ENCODE assay signal across 31 mouse cellular contexts in the genomic region with DNA sequence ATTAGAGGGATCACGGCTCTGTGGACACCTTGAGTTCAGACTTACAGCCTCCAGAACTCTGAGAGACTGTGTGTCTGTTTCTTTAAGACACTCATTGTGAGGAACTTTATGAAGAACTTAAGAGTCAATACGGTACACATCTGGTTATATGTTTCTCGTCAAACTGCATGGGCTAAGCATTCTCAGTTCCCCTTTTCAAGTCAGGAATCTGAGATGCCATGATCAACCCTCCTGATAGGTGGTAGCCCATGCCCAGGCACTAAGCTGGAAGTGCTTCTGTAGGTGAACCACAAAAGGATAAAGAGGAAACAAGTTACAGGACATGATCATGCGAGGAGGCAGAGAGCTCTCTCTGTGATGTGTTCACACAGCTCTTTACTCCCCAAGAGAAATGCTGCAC. TPM values are rescaled to one million over a fixed set of nuclear protein-coding genes. Genes with fewer than 3 reads are reported as not detected.
DNase-seq lines count a peak whose midpoint lies in the region; ATAC-seq lines count a peak whose summit lies in the region.
"Had no signal": no experiment of that assay in that cellular context is flagged by ENCODE, and none has a peak within 500 bp of the region (broad histone marks: within the 10 kb centered on the region; RNA-seq: fewer than 3 reads in every experiment).

No protein-coding gene starts in this region.

- no peak overlapping the region for H3K27ac ChIP-seq in kidney, embryonic 16.5 days (ENCODE audit: low read length)
- H3K27ac ChIP-seq: embryonic facial prominence, embryonic 10.5 days; embryonic facial prominence, embryonic 13.5 days; forebrain, embryonic 12.5 days; forebrain, embryonic 15.5 days; heart, adult 2 months; hindbrain, embryonic 14.5 days; hindbrain, postnatal 0 days had no signal

- no peak overlapping the region for H3K9ac ChIP-seq in kidney, embryonic 16.5 days (replicated peaks; ENCODE audit: low read length)
- H3K9ac ChIP-seq: embryonic facial prominence, embryonic 13.5 days; forebrain, embryonic 12.5 days; forebrain, embryonic 15.5 days; hindbrain, embryonic 14.5 days had no signal

- WGBS in kidney, embryonic 16.5 days: 80% methylated on average over 4 of the region's 4 CpGs

- H3K36me3 ChIP-seq in kidney, embryonic 16.5 days (ENCODE audit: insufficient read depth, low read length): no peaks in the 10 kb centered on the region
- H3K36me3 ChIP-seq: embryonic facial prominence, embryonic 10.5 days; embryonic facial prominence, embryonic 13.5 days; forebrain, embryonic 12.5 days; forebrain, embryonic 15.5 days; G1E had no signal

- peak; percentile 2 to 5 for DNase-seq in heart, adult 18-20 months
- no peak for DNase-seq in heart, postnatal 25 days (ENCODE audit: low spot score)
- peak; percentile 19 to 25 for DNase-seq in B cell, adult 2 months
- no peak for DNase-seq in gastrocnemius, postnatal 14 days
- no peak for DNase-seq in layer of hippocampus, postnatal 14 days (ENCODE audit: low spot score in 2 of 2)
- DNase-seq: adrenal gland, postnatal 10 days; adrenal gland, postnatal 36 days; cerebellum, adult 18-20 months; cerebellum, adult 9-10 months; cerebellum, postnatal 14 days; embryo, embryonic 11 days; gastrocnemius, postnatal 36 days; heart, adult 2 months; heart, postnatal 36 days had no signal

- H3K4me2 ChIP-seq in kidney, embryonic 16.5 days (replicated peaks; ENCODE audit: low read depth, low read length): no peak overlapping the region
- H3K4me2 ChIP-seq: embryonic facial prominence, embryonic 13.5 days; forebrain, embryonic 12.5 days; forebrain, embryonic 15.5 days; heart, embryonic 11.5 days; hindbrain, embryonic 14.5 days had no signal

- no peaks in the 10 kb centered on the region for H3K9me3 ChIP-seq in kidney, embryonic 16.5 days (ENCODE audit: low read length)
- H3K9me3 ChIP-seq: embryonic facial prominence, embryonic 10.5 days; embryonic facial prominence, embryonic 13.5 days; forebrain, embryonic 12.5 days; forebrain, embryonic 15.5 days had no signal

- H3K27me3 ChIP-seq in kidney, embryonic 16.5 days (ENCODE audit: insufficient read depth, low read length): no peaks in the 10 kb centered on the region
- H3K27me3 ChIP-seq: embryonic facial prominence, embryonic 13.5 days; forebrain, embryonic 12.5 days had no signal

- no peaks in the 10 kb centered on the region for H3K4me1 ChIP-seq in kidney, embryonic 16.5 days (ENCODE audit: insufficient read depth, low read length)
- H3K4me1 ChIP-seq: embryonic facial prominence, embryonic 13.5 days had no signal

- intact Hi-C loops in heart, postnatal 25 days (cut with DNase I): no loop called here
- intact Hi-C loops in gastrocnemius, postnatal 14 days (cut with DNase I; ENCODE audit: low total_unique reads): no loop called here

- no peak overlapping the region for H3K4me3 ChIP-seq in kidney, embryonic 16.5 days (ENCODE audit: low read length)
- H3K4me3 ChIP-seq: embryonic facial prominence, embryonic 10.5 days; embryonic facial prominence, embryonic 13.5 days; erythroblast, embryonic 14.5 days; forebrain, embryonic 12.5 days; forebrain, embryonic 15.5 days; heart, adult 2 months had no signal

- ATAC-seq in granulocyte monocyte progenitor cell, adult 5-6 weeks (replicated peaks; ENCODE audit: poor library complexity, severe bottlenecking): peak; percentile 40; the same call in 1 of the 2 replicates
- peak; percentile 42 for ATAC-seq in megakaryocyte progenitor cell, adult 5-6 weeks (replicated peaks; ENCODE audit: poor library complexity)
- ATAC-seq in kidney, embryonic 16.5 days (ENCODE audit: low FRiP score, low TSS enrichment): no peak
- ATAC-seq: forebrain, embryonic 15.5 days; hindbrain, postnatal 0 days; inflammation-experienced regulatory T-cells, adult 6 months; intestine, embryonic 16.5 days; Patski had no signal

RNA-seq across cellular contexts. Expression of a gene that starts 52.6 kb away (rescaled TPM):
- under 1 TPM; 0.10 to 0.18 TPM for total RNA-seq in heart, adult 18-20 months (2021)
- total RNA-seq in heart, postnatal 25 days (2021): under 1 TPM; 0.08 TPM
- not detected in 2 replicates for total RNA-seq in granulocyte monocyte progenitor cell, adult 5-6 weeks (2014; fragmentation: Nextera tagmentation)
- total RNA-seq in granulocyte monocyte progenitor cell, adult 5-6 weeks (2017): not detected in 2 replicates
- total RNA-seq in megakaryocyte progenitor cell, adult 5-6 weeks (2015): not detected in 2 replicates
- total RNA-seq in megakaryocyte progenitor cell, adult 5-6 weeks (2017): not detected in 2 replicates
- polyA plus RNA-seq in kidney, embryonic 16.5 days (2015; fragmentation: Nextera tagmentation; extraction: Ambion mirVana): not detected in 2 replicates
- under 1 TPM; 0.13 to 0.16 TPM for total RNA-seq in gastrocnemius, postnatal 14 days (2021)
- total RNA-seq in layer of hippocampus, postnatal 14 days (2021): under 1 TPM; 0.09 to 0.10 TPM
- total RNA-seq: hindbrain, postnatal 0 days had no signal
- polyA plus RNA-seq: erythroblast, embryonic 14.5 days; G1E; heart, adult 2 months; heart, embryonic 14.5 days; heart, postnatal 0 days; inflammation-experienced regulatory T-cells, adult 6 months had no signal

RNA-seq across cellular contexts. Expression of a gene that starts 55.2 kb away (rescaled TPM):
- not detected for total RNA-seq in heart, adult 18-20 months (2021)
- total RNA-seq in heart, postnatal 25 days (2021): not detected
- total RNA-seq in granulocyte monocyte progenitor cell, adult 5-6 weeks (2014; fragmentation: Nextera tagmentation): not detected in 2 replicates
- total RNA-seq in granulocyte monocyte progenitor cell, adult 5-6 weeks (2017): not detected in 2 replicates
- total RNA-seq in megakaryocyte progenitor cell, adult 5-6 weeks (2015): not detected in 2 replicates
- not detected in 2 replicates for total RNA-seq in megakaryocyte progenitor cell, adult 5-6 weeks (2017)
- 2.8 and 3.6 TPM in 2 replicates for polyA plus RNA-seq in kidney, embryonic 16.5 days (2015; fragmentation: Nextera tagmentation; extraction: Ambion mirVana)
- total RNA-seq in gastrocnemius, postnatal 14 days (2021): under 1 TPM in 1 of 2 experiments, not detected in 1; 0.06 TPM
- total RNA-seq in layer of hippocampus, postnatal 14 days (2021): 10 to 100 TPM; 56.0 to 64.3 TPM
- total RNA-seq: heart, adult 2 months; heart, postnatal 36 days had no signal
- polyA plus RNA-seq: erythroblast, embryonic 14.5 days; G1E; heart, adult 2 months; heart, embryonic 14.5 days; heart, postnatal 0 days; inflammation-experienced regulatory T-cells, adult 6 months had no signal

Comparison
In these comparisons a context has a peak if more than half of its experiments do, and no peak if none do; other contexts are left out.
1. DNase-seq: peak in heart, adult 18-20 months (2 of 2) and B cell, adult 2 months (2 of 2); none in heart, postnatal 25 days (single experiment), gastrocnemius, postnatal 14 days (single experiment) and layer of hippocampus, postnatal 14 days (0 of 2).
2. RNA of a gene that starts 55.2 kb away (total RNA-seq): 56.0 to 64.3 TPM in layer of hippocampus, postnatal 14 days; 0.06 TPM in gastrocnemius, postnatal 14 days, not detected in heart, postnatal 25 days, not detected in heart, adult 18-20 months, not detected in granulocyte monocyte progenitor cell, adult 5-6 weeks and not detected in megakaryocyte progenitor cell, adult 5-6 weeks; every median in the first group is over 10 times any median in the second.